Mouse (Mus musculus) lung, embryonic 14.5 days (tissue): ENCODE measurements around the gene Gm10358. TPM values are rescaled to one million over a fixed set of nuclear protein-coding genes. Genes with fewer than 3 reads are reported as not detected.
"Not testable (repeated sequence)": the region's sequence is repeated elsewhere in the genome, so short reads cannot be mapped to it uniquely, and the experiment has no call there.

Experiments
- ATAC-seq: fragments of 200-750 bp; cut with Nextera tagmentation; 2 replicates; pipeline ENCODE4 v1.8.0; 2017; ENCODE audit warnings: mild to moderate bottlenecking, moderate TSS enrichment, moderate library complexity; ENCODE audit not compliant: insufficient read depth
- DNase-seq: peaks from one replicate; pipeline ENCODE4 v3.0.0-alpha.2; 2015
- H3K27ac ChIP-seq: fragments of 300-500 bp; sonication (generic); 2 replicates; pipeline ENCODE4 v1.5.1; 2014; ENCODE audit warnings: low read depth, mild to moderate bottlenecking, moderate library complexity
- H3K27me3 ChIP-seq: fragments of 300-500 bp; sonication (generic); 2 replicates; pipeline ENCODE4 v1.6.1; 2014; ENCODE audit warnings: low read length, control low read depth; ENCODE audit not compliant: insufficient read depth
- H3K36me3 ChIP-seq: fragments of 300-500 bp; sonication (generic); 2 replicates; pipeline ENCODE4 v1.6.1; 2014; ENCODE audit warnings: control low read depth; ENCODE audit not compliant: insufficient read depth
- H3K4me1 ChIP-seq: fragments of 300-500 bp; sonication (generic); 2 replicates; pipeline ENCODE4 v1.6.1; 2014; ENCODE audit warnings: antibody characterized with exemption, control low read depth; ENCODE audit not compliant: insufficient read depth
- H3K4me2 ChIP-seq: fragments of 300-500 bp; sonication (generic); 2 replicates; pipeline ENCODE4 v1.6.1; 2014; ENCODE audit warnings: mild to moderate bottlenecking
- H3K4me3 ChIP-seq: fragments of 300-500 bp; sonication (generic); 2 replicates; pipeline ENCODE4 v1.5.1; 2014; ENCODE audit warnings: low read depth, low read length
- H3K9ac ChIP-seq: fragments of 300-500 bp; sonication (generic); 2 replicates; pipeline ENCODE4 v1.6.1; 2014
- H3K9me3 ChIP-seq: fragments of 300-500 bp; sonication (generic); 2 replicates; pipeline ENCODE4 v1.6.1; 2016; ENCODE audit warnings: low read depth, low read length, control low read depth
- CTCF ChIP-seq: IDR thresholded peaks from 2 replicates; pipeline ENCODE4 v1.5.1; 2016; ENCODE audit warnings: antibody characterized with exemption, low read depth
- WGBS: fragments of 180-500 bp; shearing (Covaris S2); extraction: QIAGEN DNeasy Blood & Tissue Kit; methylation state at CpG from one replicate; pipeline ENCODE4 v1.1.7; 2014; 5-methylcytosine and 5-hydroxymethylcytosine counted together
- polyA plus RNA-seq: library from polyadenylated mRNA; unstranded; fragments of >200 nt; fragmentation: Nextera tagmentation; extraction: Ambion mirVana; gene quantifications from 2 replicates; pipeline ENCODE4 v1.2.1, GENCODE M21; 2014

Gm10358 gene
- 0.17 TPM in 1 of 2 replicates, not detected in the other for polyA plus RNA-seq

GRCm38 (mm10) chr8:75406489-75406888 is at the start of gene Gm10358:
Gene Gm10358, minus strand, starts transcription at chr8:75406589.
- whole genome bisulfite sequencing = 92% methylated on average over 5 of the region's 5 CpGs
- no peak for TF ChIP-seq CTCF
- Histone ChIP-seq H3K9me3 (no peaks in the 10 kb centered on the region), H3K4me2 (no peak within 1 kb of the TSS), H3K36me3 (no peaks in the 10 kb centered on the region), H3K27ac (no peak within 1 kb of the TSS), H3K9ac (no peak within 1 kb of the TSS), H3K4me3 (no peak within 1 kb of the TSS), H3K27me3 (no peaks in the 10 kb centered on the region), H3K4me1 (no peaks in the 10 kb centered on the region)
- DNase-seq (no peak), ATAC-seq (no peak)

GRCm38 (mm10) chr8:75448394-75448793 is 42.0 kb upstream of the Gm10358 start, which contains the start of gene Iqcm:
Gene Iqcm, plus strand, starts transcription at chr8:75448694.
- Histone ChIP-seq H3K27me3 (no peaks in the 10 kb centered on the region), H3K36me3 (no peaks in the 10 kb centered on the region)
- WGBS = 84% methylated on average over 7 of the region's 7 CpGs

GRCm38 (mm10) chr8:75415696-75416095 is 9.3 kb upstream of the Gm10358 start:
- not testable (repeated sequence) for H3K9ac ChIP-seq, H3K36me3 ChIP-seq, H3K27me3 ChIP-seq, H3K4me1 ChIP-seq, DNase-seq, ATAC-seq, H3K4me3 ChIP-seq, H3K27ac ChIP-seq, H3K4me2 ChIP-seq, H3K9me3 ChIP-seq
- 74% methylated on average over 3 of the region's 3 CpGs for WGBS

More at GRCm38 (mm10) chr8:75448394-75448793, 42.0 kb upstream of the Gm10358 start, which contains the start of gene Iqcm:
- Histone ChIP-seq H3K4me2 (no peak within 1 kb of the TSS), H3K9ac (no peak within 1 kb of the TSS), H3K9me3 (no peaks in the 10 kb centered on the region), H3K4me1 (no peaks in the 10 kb centered on the region), H3K4me3 (no peak within 1 kb of the TSS), H3K27ac (no peak within 1 kb of the TSS)
- DNase-seq (no peak), ATAC-seq (no peak)
- no peak for TF ChIP-seq CTCF

GRCm38 (mm10) chr8:75384770-75385290 is 21.6 kb downstream of the Gm10358 start:
- H3K9ac ChIP-seq = no peak overlapping the region
- no peaks in the 10 kb centered on the region for H3K4me1 ChIP-seq
- no peak overlapping the region for H3K27ac ChIP-seq
- DNase-seq (no peak), ATAC-seq (no peak)
- no peak for TF ChIP-seq CTCF
- WGBS = 81% methylated on average over 4 of the region's 4 CpGs
- no peak overlapping the region for H3K4me3 ChIP-seq
- H3K36me3 ChIP-seq = no peaks in the 10 kb centered on the region
- H3K9me3 ChIP-seq = no peaks in the 10 kb centered on the region
- H3K27me3 ChIP-seq = no peaks in the 10 kb centered on the region
- H3K4me2 ChIP-seq = no peak overlapping the region

GRCm38 (mm10) chr8:75375530-75376123 is 30.8 kb downstream of the Gm10358 start:
- ATAC-seq = no peak
- no peak for TF ChIP-seq CTCF
- Histone ChIP-seq H3K27me3 (no peaks in the 10 kb centered on the region), H3K4me1 (no peaks in the 10 kb centered on the region), H3K27ac (no peak overlapping the region), H3K4me2 (no peak overlapping the region), H3K4me3 (no peak overlapping the region), H3K36me3 (no peaks in the 10 kb centered on the region), H3K9me3 (no peaks in the 10 kb centered on the region), H3K9ac (no peak overlapping the region)
- WGBS = 61% methylated on average over 1 of the region's 1 CpGs
- no peak for DNase-seq

- 89% methylated on average over 2 of the region's 2 CpGs for WGBS
- Histone ChIP-seq H3K9me3 (no peaks in the 10 kb centered on the region), H3K9ac (no peak overlapping the region), H3K4me3 (no peak overlapping the region), H3K27ac (no peak overlapping the region), H3K36me3 (no peaks in the 10 kb centered on the region), H3K4me1 (no peaks in the 10 kb centered on the region), H3K4me2 (no peak overlapping the region), H3K27me3 (no peaks in the 10 kb centered on the region)
- TF ChIP-seq CTCF = no peak
- DNase-seq (no peak), ATAC-seq (no peak)
These were observed 34.4 kb downstream of the Gm10358 start for GRCm38 (mm10) chr8:75372006-75372405.

Other genes with a start within 250 kb of the Gm10358 start
- gene Rasd2, start 192.6 kb downstream of the Gm10358 start, polyA plus RNA-seq = 0.78 and 1.2 TPM in 2 replicates
- 0.18 TPM in 1 of 2 replicates, not detected in the other for gene Iqcm, start 42.1 kb upstream of the Gm10358 start, polyA plus RNA-seq